Mouse (Mus musculus): ENCODE data around the gene Serpinb2. TPM values are rescaled to one million over a fixed set of nuclear protein-coding genes. Genes with fewer than 3 reads are reported as not detected.
A peak's percentile ranks its signal among the peaks of the same experiment; 100 is the strongest.

The Serpinb2 gene
- total RNA-seq (2021): not detected
- long read RNA-seq, experiment 1: 0 reads
- long read RNA-seq, experiment 2: 0 reads

DNA sequence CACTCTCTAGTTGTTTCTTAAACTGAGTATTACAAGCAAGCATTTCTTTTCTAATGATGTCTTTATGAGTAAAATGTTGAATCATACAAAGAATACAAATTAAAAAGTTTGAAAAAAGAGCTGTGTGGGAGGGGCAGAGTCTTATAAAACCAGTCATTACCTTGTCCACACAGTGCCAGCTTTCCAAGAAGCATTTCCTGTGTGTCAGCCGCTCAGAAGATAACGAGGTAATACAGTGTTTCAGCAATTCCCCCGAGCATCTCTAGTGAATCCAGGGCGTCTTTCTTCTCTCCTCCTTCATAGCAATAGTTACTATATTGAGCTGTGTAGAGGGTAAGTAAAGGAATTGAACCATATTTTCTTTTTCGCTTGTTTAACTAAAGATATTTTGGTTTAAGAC, at the start of gene Serpinb2:
Serpinb2 (plus strand) TSS at position 172 of the 400 bp plus-strand sequence.
- DNase-seq (ENCODE audit: low spot score): no peak

- DNase-seq (ENCODE audit: low spot score): no peak
Observed at GRCm38 (mm10) chr1:107479909-107480308, 31.3 kb upstream of the Serpinb2 start.

- peak; percentile 56 for DNase-seq (ENCODE audit: low spot score)
Observed at GRCm38 (mm10) chr1:107481452-107481851, 29.8 kb upstream of the Serpinb2 start.

DNA sequence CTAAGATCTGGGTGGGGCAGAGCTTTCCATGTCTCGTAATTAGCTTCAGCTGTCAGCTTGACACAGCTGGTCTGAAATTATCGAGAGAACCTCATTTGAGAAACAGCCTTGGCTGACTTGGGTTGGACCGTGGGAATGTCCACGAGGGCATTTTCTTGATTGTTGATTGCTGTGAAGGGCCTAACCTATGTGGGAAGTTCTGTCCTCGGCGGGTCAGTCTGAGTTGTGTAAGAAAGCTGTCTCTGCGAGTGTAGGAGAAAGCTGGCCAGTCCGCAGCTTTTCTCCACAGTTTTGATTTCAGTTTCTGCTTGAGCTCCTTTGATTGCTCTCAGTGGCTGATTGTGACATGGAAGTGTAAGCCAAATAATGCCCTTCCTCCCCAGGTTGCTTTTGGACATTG, 21.6 kb upstream of the Serpinb2 start:
- DNase-seq (ENCODE audit: low spot score): no peak

DNA sequence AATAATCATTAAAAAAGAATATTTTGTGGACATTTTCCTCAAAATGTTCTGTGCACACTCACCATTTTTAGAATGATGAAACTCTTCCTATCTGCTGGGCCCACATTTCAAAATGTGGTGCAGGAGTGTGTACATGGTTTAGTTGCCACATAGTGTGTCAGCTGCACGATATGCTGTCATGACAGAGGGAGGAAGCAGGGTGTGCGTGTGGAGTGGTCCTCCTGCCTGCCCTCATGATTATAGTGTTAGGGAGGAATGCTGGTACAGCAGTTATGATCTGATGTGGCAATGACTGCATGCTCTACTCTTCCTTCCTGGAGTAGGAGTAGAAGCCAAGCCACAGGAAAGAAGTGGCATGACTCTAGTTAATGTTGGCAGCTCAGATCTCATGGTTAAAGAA, 14.4 kb upstream of the Serpinb2 start:
- DNase-seq (ENCODE audit: low spot score): no peak

DNA sequence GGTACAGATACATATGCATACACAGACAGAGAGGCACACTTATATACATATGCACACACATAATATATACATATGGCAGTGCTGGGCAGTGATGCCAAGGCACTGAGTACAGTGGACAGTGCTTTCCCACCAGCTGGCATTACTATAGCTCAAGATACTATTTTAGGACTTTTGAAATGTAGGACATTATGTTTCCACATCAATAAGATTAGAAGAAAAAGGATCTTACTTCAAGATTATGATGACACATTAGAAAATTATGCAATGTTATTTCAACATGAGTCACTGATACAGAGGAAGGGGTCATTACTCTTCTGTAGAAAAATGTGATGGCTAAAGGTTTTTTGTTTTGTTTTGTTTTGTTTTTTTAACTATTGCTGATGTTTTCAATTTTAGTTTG, 9.2 kb upstream of the Serpinb2 start:
- no peak for DNase-seq (ENCODE audit: low spot score)

DNA sequence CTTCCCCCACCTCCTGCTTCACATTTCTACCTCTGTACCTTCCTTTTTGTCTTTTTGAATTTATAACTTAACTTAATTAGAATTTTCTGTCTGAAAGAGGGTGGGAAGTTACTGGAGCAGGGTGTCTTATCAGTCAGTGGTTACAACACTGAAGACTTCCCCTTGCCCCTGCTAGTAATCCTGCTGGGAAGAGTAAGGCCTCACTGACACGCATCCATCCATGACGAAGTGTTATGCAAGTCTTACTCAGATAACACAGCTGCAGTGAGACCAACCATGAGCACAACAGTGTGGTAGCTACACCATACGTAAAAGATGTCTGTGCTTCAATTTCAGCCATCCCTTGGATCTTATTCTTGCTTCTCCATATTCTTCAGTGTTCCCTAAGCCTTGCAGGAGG, 7.9 kb upstream of the Serpinb2 start:
- no peak for DNase-seq (ENCODE audit: low spot score)

DNA sequence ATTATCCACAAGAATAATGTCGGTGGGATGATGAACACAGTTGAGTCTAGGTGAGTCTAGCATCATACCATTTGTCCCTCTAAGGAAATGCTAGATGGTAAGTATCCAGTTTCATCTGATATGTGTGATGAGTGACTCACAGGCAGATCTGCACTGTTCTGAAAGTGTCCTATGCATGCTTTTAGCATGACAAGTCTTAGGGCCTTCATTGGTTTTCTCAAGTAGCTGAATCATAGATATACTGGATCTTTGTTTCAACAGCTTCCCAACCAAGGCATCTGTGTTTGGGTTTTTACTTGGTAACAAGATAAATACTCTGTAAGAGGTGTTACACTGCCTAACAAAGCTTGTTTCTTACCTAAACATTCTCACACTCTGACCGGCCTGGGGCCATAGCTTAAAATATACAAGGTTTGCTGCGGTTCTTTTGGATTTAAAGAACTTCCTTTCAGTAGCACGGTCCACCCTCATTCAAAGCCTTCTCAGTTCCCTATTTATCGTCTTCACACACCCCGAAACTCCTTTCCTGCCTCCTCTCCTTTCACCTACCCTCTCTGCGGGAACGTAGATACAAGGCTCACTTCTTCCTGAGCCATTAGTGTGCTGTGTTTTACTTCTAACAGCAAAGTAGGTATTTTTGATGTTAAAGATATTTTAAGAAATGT, 5.2 kb upstream of the Serpinb2 start:
- no peak for DNase-seq (ENCODE audit: low spot score)

- no peak for DNase-seq (ENCODE audit: low spot score)
Observed at GRCm38 (mm10) chr1:107512194-107513138, 1.2 kb downstream of the Serpinb2 start.

GRCm38 (mm10) chr1:107513530-107513929, 2.3 kb downstream of the Serpinb2 start:
- no peak for DNase-seq (ENCODE audit: low spot score)

DNA sequence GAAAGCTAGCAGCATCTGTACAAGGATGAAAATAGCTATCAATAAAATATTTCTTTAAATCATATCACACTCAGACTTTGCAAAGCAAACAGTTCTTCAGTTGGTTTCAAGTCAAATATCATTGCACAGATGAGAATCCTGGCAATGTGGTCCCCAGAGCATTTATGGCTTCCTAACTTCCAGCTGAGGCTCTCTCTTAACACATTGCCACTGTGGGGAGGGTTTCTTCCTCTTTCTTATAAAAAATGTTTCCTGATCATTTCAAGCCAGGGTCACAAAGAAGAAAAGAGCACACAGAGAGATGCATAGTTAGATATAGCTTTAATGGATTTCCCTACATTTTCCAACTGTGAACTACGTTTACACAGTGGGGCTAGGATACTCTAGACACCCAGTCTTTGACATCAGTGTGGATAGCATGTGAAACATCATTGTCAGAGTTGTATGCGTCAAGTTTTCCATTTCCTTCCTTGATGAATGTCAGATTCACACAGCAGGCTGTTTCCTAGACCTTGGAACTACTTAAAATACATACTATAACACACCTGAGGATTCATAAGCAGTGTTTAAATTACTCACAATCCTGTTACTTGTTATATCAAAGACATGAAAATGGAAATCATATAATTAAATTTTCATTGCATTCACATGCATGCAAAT, 4.7 kb downstream of the Serpinb2 start:
- DNase-seq (ENCODE audit: low spot score): no peak

DNA sequence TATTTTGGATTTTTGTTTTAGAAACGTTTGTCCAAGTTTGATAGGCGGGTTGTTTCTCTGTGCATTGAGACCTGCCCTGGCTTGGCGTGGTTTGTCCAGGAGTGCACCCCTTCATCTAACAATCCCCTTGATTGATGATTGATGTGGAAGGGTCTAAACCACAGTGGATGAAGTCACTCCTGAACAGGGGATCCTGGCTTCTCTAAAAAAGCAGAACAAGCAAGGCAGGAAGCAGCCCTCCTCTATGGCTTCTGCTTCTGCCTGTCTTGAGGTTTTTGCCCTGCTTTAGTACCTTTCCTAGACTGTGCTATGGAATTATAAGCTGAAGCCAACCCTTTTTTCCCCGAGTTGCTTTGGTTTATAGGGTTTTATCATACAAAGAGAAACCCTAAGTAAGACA, 14.4 kb downstream of the Serpinb2 start:
- no peak for DNase-seq (ENCODE audit: low spot score)

GRCm38 (mm10) chr1:107528325-107529078, 17.3 kb downstream of the Serpinb2 start:
- no peak for DNase-seq (ENCODE audit: low spot score)

GRCm38 (mm10) chr1:107529365-107530052, 18.3 kb downstream of the Serpinb2 start:
- DNase-seq (ENCODE audit: low spot score): no peak

DNA sequence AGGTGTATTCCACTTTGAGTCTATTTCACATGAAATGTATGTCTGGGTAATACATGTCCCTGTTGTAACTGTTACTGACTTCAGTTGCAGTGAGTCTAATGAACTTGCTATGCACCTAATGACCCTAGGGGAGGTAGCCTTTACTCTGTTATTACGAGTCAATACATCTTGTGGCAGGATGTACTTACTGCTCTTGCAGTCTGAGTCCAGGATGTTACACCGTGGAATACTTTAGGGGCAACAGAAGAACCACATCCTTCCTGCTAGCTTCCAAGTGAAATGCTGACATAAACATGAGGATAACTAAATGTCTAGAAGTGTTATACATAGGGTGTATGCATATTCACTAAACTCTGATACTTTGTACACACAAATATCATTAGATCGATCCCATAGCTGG, 22.5 kb downstream of the Serpinb2 start:
- DNase-seq (ENCODE audit: low spot score): no peak

DNA sequence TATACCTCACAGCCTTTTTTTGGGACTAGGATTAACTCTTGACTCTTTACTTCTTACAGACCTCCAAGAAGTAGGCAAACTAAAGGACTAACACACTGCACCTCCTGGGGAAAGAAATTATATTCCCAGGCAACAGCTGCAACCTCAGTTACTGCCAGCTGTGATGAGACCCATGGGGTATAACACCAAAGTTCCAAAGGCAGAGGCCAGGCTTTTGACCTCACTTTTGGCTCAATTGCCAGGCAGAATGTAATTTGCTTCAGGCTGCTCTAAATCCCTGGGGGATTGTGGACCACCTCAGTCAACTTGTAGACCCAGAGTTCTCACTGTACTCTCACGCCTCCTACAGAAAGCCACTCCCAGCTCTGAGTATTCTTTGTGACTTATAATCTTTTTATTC, 26.2 kb downstream of the Serpinb2 start:
- no peak for DNase-seq (ENCODE audit: low spot score)

GRCm38 (mm10) chr1:107559494-107559893, 48.3 kb downstream of the Serpinb2 start:
- DNase-seq (ENCODE audit: low spot score): no peak

DNA sequence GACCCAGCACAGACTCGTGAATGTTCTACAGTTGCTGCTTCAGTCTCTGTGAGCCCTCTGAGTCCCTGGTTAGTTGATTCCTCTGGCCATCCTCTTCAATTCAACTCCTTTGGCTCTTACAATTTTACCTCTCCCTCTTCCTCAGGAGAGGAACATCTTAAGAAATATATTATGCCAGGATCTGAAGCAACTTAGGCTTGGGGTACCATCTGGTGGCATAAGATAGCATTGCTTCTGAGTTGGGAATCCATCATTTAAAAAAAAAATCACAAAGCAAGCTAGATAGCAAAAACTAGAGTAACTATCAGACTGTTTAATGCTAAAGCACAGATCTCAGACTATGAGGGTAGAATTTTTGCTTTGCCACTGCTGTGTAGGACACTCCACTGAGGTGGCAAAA, 50.9 kb downstream of the Serpinb2 start:
- DNase-seq (ENCODE audit: low spot score): no peak

DNA sequence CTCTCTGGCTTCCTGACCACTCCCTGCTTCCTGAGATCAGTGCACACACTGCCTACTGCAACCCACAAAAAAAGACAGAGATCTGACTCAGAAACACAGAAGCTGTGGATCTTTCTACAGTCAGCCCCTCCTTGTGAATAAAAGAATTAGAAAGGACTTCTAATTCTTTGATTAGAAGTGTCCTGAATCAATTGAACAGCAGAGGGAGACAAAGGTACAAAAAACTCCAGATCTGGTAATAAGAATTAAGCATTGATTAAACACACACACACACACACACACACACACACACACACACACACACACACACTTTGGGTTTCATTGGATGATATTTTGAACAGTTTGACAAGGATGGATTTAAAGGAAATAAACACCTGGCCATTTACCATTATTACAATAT, 54.4 kb downstream of the Serpinb2 start:
- DNase-seq (ENCODE audit: low spot score): no peak

DNA sequence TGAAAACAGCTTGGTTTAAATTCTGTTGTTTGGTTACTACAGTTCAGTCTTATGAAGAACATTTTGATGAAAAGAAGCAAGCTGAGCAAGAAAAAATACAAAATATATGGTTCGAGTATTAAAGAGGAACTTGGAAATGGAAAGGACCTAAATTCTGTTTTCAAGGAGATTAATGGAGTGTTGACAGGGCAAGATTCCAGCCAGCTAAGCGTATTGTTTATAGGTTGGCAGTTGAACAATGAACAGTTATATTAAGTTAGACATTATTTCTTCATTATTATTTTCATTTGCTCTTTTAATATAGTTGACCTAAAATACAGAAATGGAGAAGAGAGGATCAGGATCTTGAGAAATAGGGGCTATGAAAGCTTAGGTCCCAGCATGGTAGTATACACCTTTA, 64.9 kb downstream of the Serpinb2 start:
- DNase-seq (ENCODE audit: low spot score): no peak

- no peak for DNase-seq (ENCODE audit: low spot score)
Observed at GRCm38 (mm10) chr1:107577514-107577913, 66.3 kb downstream of the Serpinb2 start.
